Mouse (Mus musculus): ENCODE measurements around the gene Uty. TPM values are rescaled to one million over a fixed set of nuclear protein-coding genes. Genes with fewer than 3 reads are reported as not detected.

The Uty gene
- 45.9 and 55.0 TPM in 2 replicates for total RNA-seq (2017)

- peak; percentile 96 to 100 for ATAC-seq (replicated peaks in 1 of 2; ENCODE audit: insufficient read depth in 1 of 2, low FRiP score in 2 of 2, low TSS enrichment in 1 of 2, low read depth in 1 of 2, poor library complexity in 2 of 2, severe bottlenecking in 2 of 2)
Measured at GRCm38 (mm10) chrY:1245426-1245863, at the start of gene Uty. Gene Uty, minus strand, starts transcription at chrY:1245759.

GRCm38 (mm10) chrY:1293708-1294107 is 48.1 kb upstream of the Uty start:
- no peak for ATAC-seq (replicated peaks in 1 of 2; ENCODE audit: insufficient read depth in 1 of 2, low FRiP score in 2 of 2, low TSS enrichment in 1 of 2, low read depth in 1 of 2, poor library complexity in 2 of 2, severe bottlenecking in 2 of 2)

GRCm38 (mm10) chrY:1286171-1286795 is 40.7 kb upstream of the Uty start, which contains the start of gene Ddx3y:
Gene Ddx3y, minus strand, starts transcription at chrY:1286629.
- peak; percentile 100 for ATAC-seq (replicated peaks in 1 of 2; ENCODE audit: insufficient read depth in 1 of 2, low FRiP score in 2 of 2, low TSS enrichment in 1 of 2, low read depth in 1 of 2, poor library complexity in 2 of 2, severe bottlenecking in 2 of 2)

GRCm38 (mm10) chrY:1285735-1286134 is 40.2 kb upstream of the Uty start:
- ATAC-seq (replicated peaks in 1 of 2; ENCODE audit: insufficient read depth in 1 of 2, low FRiP score in 2 of 2, low TSS enrichment in 1 of 2, low read depth in 1 of 2, poor library complexity in 2 of 2, severe bottlenecking in 2 of 2), result peak; percentile 35 to 44

- no peak for ATAC-seq (replicated peaks in 1 of 2; ENCODE audit: insufficient read depth in 1 of 2, low FRiP score in 2 of 2, low TSS enrichment in 1 of 2, low read depth in 1 of 2, poor library complexity in 2 of 2, severe bottlenecking in 2 of 2)
Measured at GRCm38 (mm10) chrY:1246117-1246516, 558 bp upstream of the Uty start.

- ATAC-seq (replicated peaks in 1 of 2; ENCODE audit: insufficient read depth in 1 of 2, low FRiP score in 2 of 2, low TSS enrichment in 1 of 2, low read depth in 1 of 2, poor library complexity in 2 of 2, severe bottlenecking in 2 of 2), result 0 out of 4 replicates have a peak, but pooled peaks of 1 of the 2 experiments have one; percentile 19
Measured at GRCm38 (mm10) chrY:1244940-1245339, 619 bp downstream of the Uty start.

- no peak for ATAC-seq (replicated peaks in 1 of 2; ENCODE audit: insufficient read depth in 1 of 2, low FRiP score in 2 of 2, low TSS enrichment in 1 of 2, low read depth in 1 of 2, poor library complexity in 2 of 2, severe bottlenecking in 2 of 2)
Measured at GRCm38 (mm10) chrY:1244421-1244820, 1.1 kb downstream of the Uty start.

- no peak for ATAC-seq (replicated peaks in 1 of 2; ENCODE audit: insufficient read depth in 1 of 2, low FRiP score in 2 of 2, low TSS enrichment in 1 of 2, low read depth in 1 of 2, poor library complexity in 2 of 2, severe bottlenecking in 2 of 2)
Measured at GRCm38 (mm10) chrY:1220001-1220400, 25.6 kb downstream of the Uty start.

- ATAC-seq (replicated peaks in 1 of 2; ENCODE audit: insufficient read depth in 1 of 2, low FRiP score in 2 of 2, low TSS enrichment in 1 of 2, low read depth in 1 of 2, poor library complexity in 2 of 2, severe bottlenecking in 2 of 2), result no peak
Measured at GRCm38 (mm10) chrY:1178476-1178875, 67.1 kb downstream of the Uty start.

- ATAC-seq (replicated peaks in 1 of 2; ENCODE audit: insufficient read depth in 1 of 2, low FRiP score in 2 of 2, low TSS enrichment in 1 of 2, low read depth in 1 of 2, poor library complexity in 2 of 2, severe bottlenecking in 2 of 2), result no peak
Measured at GRCm38 (mm10) chrY:1163054-1163453, 82.5 kb downstream of the Uty start.

GRCm38 (mm10) chrY:1116153-1116552 is 129.4 kb downstream of the Uty start:
- peak in 1 of 2 experiments; percentile 10; a peak in 1 of 4 replicates for ATAC-seq (replicated peaks in 1 of 2; ENCODE audit: insufficient read depth in 1 of 2, low FRiP score in 2 of 2, low TSS enrichment in 1 of 2, low read depth in 1 of 2, poor library complexity in 2 of 2, severe bottlenecking in 2 of 2)

- no peak for ATAC-seq (replicated peaks in 1 of 2; ENCODE audit: insufficient read depth in 1 of 2, low FRiP score in 2 of 2, low TSS enrichment in 1 of 2, low read depth in 1 of 2, poor library complexity in 2 of 2, severe bottlenecking in 2 of 2)
Measured at GRCm38 (mm10) chrY:1114016-1114415, 131.5 kb downstream of the Uty start.

Other genes starting within 250 kb of the Uty start
- gene Eif2s3y, start 235.2 kb downstream of the Uty start, total RNA-seq (2017), result 148 and 154 TPM in 2 replicates
- gene Ddx3y, start 40.9 kb upstream of the Uty start, total RNA-seq (2017), result 82.3 and 109 TPM in 2 replicates
- not detected in 2 replicates for gene Usp9y, start 214.0 kb upstream of the Uty start, total RNA-seq (2017)

All from hematopoietic stem cell, adult 5-6 weeks (primary cell).